Mouse (Mus musculus): Measurements from ENCODE around the gene Ttc16. TPM values are rescaled to one million over a fixed set of nuclear protein-coding genes. Genes with fewer than 3 reads are reported as not detected.

The Ttc16 gene
- polyA plus RNA-seq, 1 experiment from 2014 or later = 0.92 TPM

GRCm38 (mm10) chr2:32772626-32773279 lies 2.7 kb downstream of the Ttc16 start:
- Histone ChIP-seq H3K36me3 (replicated peaks) (no peaks in the 10 kb centered on the region), H3K9me3 (no peaks in the 10 kb centered on the region), H3K4me2 (no peak overlapping the region), H3K4me3 (no peak overlapping the region), H3K27ac (no peak overlapping the region), H3K27me3 (replicated peaks) (no peaks in the 10 kb centered on the region), H3K9ac (no peak overlapping the region), H3K4me1 (peaks cover 19% of the 10 kb centered on the region)
- ATAC-seq (replicated peaks) = no peak
- 82% methylated on average over 8 of the region's 8 CpGs for WGBS

DNA sequence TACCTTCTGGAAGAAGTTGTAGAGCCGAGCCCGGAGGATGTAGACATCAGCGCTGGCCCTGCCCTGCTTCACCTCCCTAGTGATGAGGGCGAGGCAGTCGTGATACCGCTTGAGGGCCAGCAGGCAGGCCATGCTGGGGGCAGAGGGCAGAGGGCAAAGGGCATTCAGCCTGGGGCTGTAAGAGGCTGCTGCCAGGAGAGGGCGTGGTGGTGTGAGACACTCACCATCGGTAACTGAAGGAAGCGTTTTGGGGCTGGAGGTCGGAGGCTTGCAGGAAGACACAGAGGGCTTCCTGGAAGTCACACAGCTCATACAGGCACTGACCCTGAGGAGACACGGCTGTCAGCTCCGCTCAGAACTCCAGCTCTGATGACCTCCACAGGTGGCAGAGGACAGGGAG lies 3.5 kb downstream of the Ttc16 start:
- no peak overlapping the region for H3K4me2 ChIP-seq
- 37% methylated on average over 12 of the region's 12 CpGs for WGBS
- H3K9ac ChIP-seq = no peak overlapping the region
- H3K27ac ChIP-seq = no peak overlapping the region
- H3K9me3 ChIP-seq = no peaks in the 10 kb centered on the region
- H3K4me1 ChIP-seq = peaks cover 19% of the 10 kb centered on the region
- H3K27me3 ChIP-seq (replicated peaks) = no peaks in the 10 kb centered on the region
- H3K4me3 ChIP-seq = no peak overlapping the region
- no peaks in the 10 kb centered on the region for H3K36me3 ChIP-seq (replicated peaks)
- no peak for ATAC-seq (replicated peaks)

DNA sequence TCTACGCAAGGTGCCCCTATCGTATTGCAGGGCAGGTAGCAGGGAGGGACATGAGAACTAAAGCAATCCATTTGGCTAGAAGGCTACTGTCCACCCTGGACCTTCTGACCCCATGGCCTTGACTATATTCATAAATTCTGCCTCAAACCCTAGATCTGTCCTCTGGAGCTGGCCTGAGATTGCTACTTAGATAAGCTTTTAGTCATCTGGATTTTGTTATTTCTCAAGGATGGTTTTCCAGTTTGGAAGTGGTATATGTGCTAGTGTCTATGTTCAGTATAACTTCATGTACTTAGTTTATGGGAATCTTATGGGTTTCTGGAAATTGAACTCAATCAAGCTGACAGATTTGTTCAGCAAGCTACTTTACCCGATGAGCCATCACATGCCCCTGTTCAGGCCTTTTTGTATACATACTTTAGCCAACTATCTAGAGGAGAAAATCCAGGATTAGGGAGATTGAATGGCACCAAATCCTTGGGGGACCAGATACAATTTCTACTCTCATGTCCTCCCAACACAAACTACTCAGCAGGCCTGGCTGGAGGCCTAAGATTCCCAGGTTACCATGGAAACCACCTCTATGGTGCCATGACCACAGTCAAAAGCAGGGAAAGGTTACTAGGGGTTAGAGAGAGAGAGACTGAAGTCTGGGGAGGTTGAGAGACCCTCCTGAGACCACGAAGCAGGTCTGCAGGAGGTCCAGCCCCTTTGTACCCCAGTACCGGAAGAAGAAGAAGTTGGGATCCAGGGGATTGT lies 5.9 kb downstream of the Ttc16 start:
- H3K36me3 ChIP-seq (replicated peaks) = no peaks in the 10 kb centered on the region
- H3K4me1 ChIP-seq = peaks cover 6% of the 10 kb centered on the region; the same call in 1 of the 2 replicates
- no peak for ATAC-seq (replicated peaks)
- H3K27me3 ChIP-seq (replicated peaks) = no peaks in the 10 kb centered on the region
- H3K27ac ChIP-seq = no peak overlapping the region
- no peak overlapping the region for H3K4me2 ChIP-seq
- 47% methylated on average over 5 of the region's 5 CpGs for WGBS
- no peaks in the 10 kb centered on the region for H3K9me3 ChIP-seq
- H3K9ac ChIP-seq = no peak overlapping the region
- no peak overlapping the region for H3K4me3 ChIP-seq

- WGBS = 54% methylated on average over 19 of the region's 19 CpGs
Measured at GRCm38 (mm10) chr2:32768661-32769285, 6.7 kb downstream of the Ttc16 start.

DNA sequence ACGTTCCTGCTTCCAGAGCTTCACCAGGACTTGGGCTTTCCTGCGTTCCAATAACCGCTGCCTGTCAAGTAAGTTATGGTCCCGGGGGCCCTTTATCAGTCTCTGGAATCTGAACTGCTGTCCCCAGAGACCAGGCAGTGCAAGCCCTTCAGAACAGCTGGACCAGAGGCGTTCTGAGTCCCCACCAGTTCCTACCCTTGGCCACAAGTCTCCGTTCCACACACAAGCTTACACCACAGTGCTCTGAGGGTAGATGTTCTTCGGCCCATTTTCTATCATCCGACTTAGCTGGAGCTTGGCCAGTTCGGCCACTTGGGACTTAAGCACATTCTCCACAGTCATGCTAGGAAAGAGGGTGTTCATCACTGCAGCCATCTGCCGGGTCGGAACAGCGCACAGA lies 8.2 kb downstream of the Ttc16 start:
- no peak for ATAC-seq (replicated peaks)

More at GRCm38 (mm10) chr2:32768661-32769285, 6.7 kb downstream of the Ttc16 start:
- H3K36me3 ChIP-seq (replicated peaks) = no peaks in the 10 kb centered on the region
- ATAC-seq (replicated peaks) = no peak
- peaks cover 6% of the 10 kb centered on the region; the same call in 1 of the 2 replicates for H3K4me1 ChIP-seq
- no peak overlapping the region for H3K4me3 ChIP-seq
- H3K4me2 ChIP-seq = no peak overlapping the region
- no peaks in the 10 kb centered on the region for H3K9me3 ChIP-seq
- H3K9ac ChIP-seq = no peak overlapping the region
- no peak overlapping the region for H3K27ac ChIP-seq
- H3K27me3 ChIP-seq (replicated peaks) = no peaks in the 10 kb centered on the region

GRCm38 (mm10) chr2:32763353-32763752 lies 12.1 kb downstream of the Ttc16 start:
- no peak for ATAC-seq (replicated peaks)
- H3K4me2 ChIP-seq = no peak overlapping the region
- H3K9me3 ChIP-seq = no peaks in the 10 kb centered on the region
- no peaks in the 10 kb centered on the region for H3K27me3 ChIP-seq (replicated peaks)
- WGBS = 88% methylated on average over 3 of the region's 3 CpGs
- H3K9ac ChIP-seq = no peak overlapping the region
- peaks cover 4% of the 10 kb centered on the region; the same call in 1 of the 2 replicates for H3K4me1 ChIP-seq
- no peak overlapping the region for H3K4me3 ChIP-seq
- H3K36me3 ChIP-seq (replicated peaks) = peaks cover 22% of the 10 kb centered on the region; the same call in 1 of the 2 replicates
- H3K27ac ChIP-seq = no peak overlapping the region

More for the DNA sequence above, 8.2 kb downstream of the Ttc16 start:
- H3K36me3 ChIP-seq (replicated peaks) = 0 out of 2 replicates have a peak, but pooled peaks cover 5% of the 10 kb centered on the region
- no peaks in the 10 kb centered on the region for H3K27me3 ChIP-seq (replicated peaks)
- H3K9ac ChIP-seq = no peak overlapping the region
- no peak overlapping the region for H3K4me2 ChIP-seq
- no peak overlapping the region for H3K27ac ChIP-seq
- peaks cover 6% of the 10 kb centered on the region; the same call in 1 of the 2 replicates for H3K4me1 ChIP-seq
- no peak overlapping the region for H3K4me3 ChIP-seq
- WGBS = 65% methylated on average over 12 of the region's 12 CpGs
- no peaks in the 10 kb centered on the region for H3K9me3 ChIP-seq

DNA sequence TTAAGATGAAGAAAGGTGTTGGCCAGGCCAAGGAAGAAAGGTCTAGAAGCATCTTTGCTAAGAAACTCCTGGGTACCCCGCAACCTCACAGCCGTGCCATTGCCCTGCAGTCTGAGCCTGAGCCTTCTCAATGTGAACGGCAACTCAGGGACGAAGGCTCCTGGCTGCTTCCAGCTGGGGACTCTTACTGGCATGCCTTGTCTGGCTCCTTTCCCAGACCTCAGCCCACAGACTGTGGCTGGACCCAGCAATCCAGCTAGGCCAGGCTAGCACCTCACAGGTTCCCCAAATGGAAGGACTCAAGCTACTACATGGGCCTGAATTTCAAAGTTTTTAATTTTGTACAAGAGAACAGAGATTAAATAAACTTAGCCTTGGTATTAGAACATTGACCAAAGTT lies 13.6 kb downstream of the Ttc16 start:
- Histone ChIP-seq H3K36me3 (replicated peaks) (peaks cover 22% of the 10 kb centered on the region; the same call in 1 of the 2 replicates), H3K4me3 (no peak overlapping the region), H3K27ac (no peak overlapping the region), H3K4me1 (peaks cover 12% of the 10 kb centered on the region), H3K27me3 (replicated peaks) (no peaks in the 10 kb centered on the region), H3K9ac (no peak overlapping the region), H3K9me3 (no peaks in the 10 kb centered on the region), H3K4me2 (no peak overlapping the region)
- ATAC-seq (replicated peaks) = no peak
- 84% methylated on average over 4 of the region's 4 CpGs for WGBS

DNA sequence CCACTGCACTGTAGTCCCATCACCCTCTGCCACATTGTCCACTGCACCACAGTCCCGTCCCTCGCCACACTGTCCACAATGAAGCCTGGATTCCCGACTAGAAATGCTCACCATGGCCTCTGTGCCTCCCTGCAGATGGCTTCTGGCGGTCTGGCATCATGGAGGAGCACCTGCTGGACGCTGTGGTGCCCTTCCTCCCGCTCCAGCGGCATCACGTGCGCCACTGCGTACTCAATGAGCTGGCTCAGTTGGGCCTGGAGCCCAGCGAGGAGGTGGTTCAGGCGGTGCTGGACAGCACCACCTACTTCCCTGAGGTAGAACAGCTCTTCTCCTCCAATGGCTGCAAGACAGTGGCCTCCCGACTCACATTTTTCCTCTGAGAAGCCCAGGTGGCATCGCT lies 14.1 kb downstream of the Ttc16 start:
- WGBS = 93% methylated on average over 14 of the region's 14 CpGs
- peaks cover 22% of the 10 kb centered on the region; the same call in 1 of the 2 replicates for H3K36me3 ChIP-seq (replicated peaks)

GRCm38 (mm10) chr2:32759001-32759400 lies 16.4 kb downstream of the Ttc16 start:
- 84% methylated on average over 2 of the region's 2 CpGs for WGBS
- Histone ChIP-seq H3K9me3 (no peaks in the 10 kb centered on the region), H3K27ac (no peak overlapping the region)

More for the DNA sequence above, 14.1 kb downstream of the Ttc16 start:
- no peaks in the 10 kb centered on the region for H3K9me3 ChIP-seq
- no peak for ATAC-seq (replicated peaks)
- H3K27ac ChIP-seq = no peak overlapping the region
- no peak overlapping the region for H3K9ac ChIP-seq
- no peak overlapping the region for H3K4me3 ChIP-seq
- H3K4me1 ChIP-seq = peaks cover 15% of the 10 kb centered on the region
- H3K27me3 ChIP-seq (replicated peaks) = no peaks in the 10 kb centered on the region
- no peak overlapping the region for H3K4me2 ChIP-seq

GRCm38 (mm10) chr2:32758503-32758902 lies 16.9 kb downstream of the Ttc16 start:
- 84% methylated on average over 8 of the region's 8 CpGs for WGBS
- Histone ChIP-seq H3K9ac (no peak overlapping the region; the same call in 1 of the 2 replicates), H3K4me2 (no peak overlapping the region), H3K4me3 (no peak overlapping the region), H3K27ac (no peak overlapping the region), H3K4me1 (peaks cover 15% of the 10 kb centered on the region), H3K9me3 (no peaks in the 10 kb centered on the region), H3K27me3 (replicated peaks) (no peaks in the 10 kb centered on the region), H3K36me3 (replicated peaks) (peaks cover 28% of the 10 kb centered on the region; the same call in 1 of the 2 replicates)
- ATAC-seq (replicated peaks) = no peak

More at GRCm38 (mm10) chr2:32759001-32759400, 16.4 kb downstream of the Ttc16 start:
- no peak overlapping the region; the same call in 1 of the 2 replicates for H3K9ac ChIP-seq
- peaks cover 15% of the 10 kb centered on the region for H3K4me1 ChIP-seq
- no peak overlapping the region for H3K4me2 ChIP-seq
- no peak for ATAC-seq (replicated peaks)
- no peak overlapping the region for H3K4me3 ChIP-seq
- H3K36me3 ChIP-seq (replicated peaks) = peaks cover 28% of the 10 kb centered on the region; the same call in 1 of the 2 replicates
- H3K27me3 ChIP-seq (replicated peaks) = no peaks in the 10 kb centered on the region

- under 1% methylated on average over 66 of the region's 66 CpGs for WGBS
- Histone ChIP-seq H3K4me3 (peak within 1 kb of the TSS; percentile 80), H3K9me3 (no peaks in the 10 kb centered on the region), H3K36me3 (replicated peaks) (peaks cover 27% of the 10 kb centered on the region; the same call in 1 of the 2 replicates), H3K4me2 (peak within 1 kb of the TSS; percentile 56), H3K4me1 (peaks cover 15% of the 10 kb centered on the region), H3K9ac (peak within 1 kb of the TSS; percentile 92), H3K27me3 (replicated peaks) (no peaks in the 10 kb centered on the region), H3K27ac (peak within 1 kb of the TSS; percentile 93)
- peak; percentile 94 for ATAC-seq (replicated peaks)
Measured at GRCm38 (mm10) chr2:32757056-32757845, 18.2 kb downstream of the Ttc16 start, which contains the start of gene Tor2a. TSS of gene Tor2a (plus strand) at chr2:32757234.

Measured in midbrain, embryonic 15.5 days (tissue).